Mouse (Mus musculus): ENCODE results near the gene Pou6f2. TPM values are rescaled to one million over a fixed set of nuclear protein-coding genes. Genes with fewer than 3 reads are reported as not detected.

Pou6f2 gene
- polyA plus RNA-seq (2012) = not detected in 2 replicates

GRCm38 (mm10) chr13:18397586-18397985, at the start of gene Pou6f2:
Pou6f2 (minus strand) TSS chr13:18397686.
- no peak for TF ChIP-seq GATA1 (IDR thresholded peaks at IDR 0.05; ENCODE audit: low read length)

- TF ChIP-seq GATA1 (IDR thresholded peaks at IDR 0.05; ENCODE audit: low read length) = no peak
Measured at GRCm38 (mm10) chr13:18439858-18440257, 42.4 kb upstream of the Pou6f2 start.

GRCm38 (mm10) chr13:18387673-18388072, 9.8 kb downstream of the Pou6f2 start:
- TF ChIP-seq GATA1 (IDR thresholded peaks at IDR 0.05; ENCODE audit: low read length) = no peak

GRCm38 (mm10) chr13:18363373-18363772, 34.1 kb downstream of the Pou6f2 start:
- no peak for TF ChIP-seq GATA1 (IDR thresholded peaks at IDR 0.05; ENCODE audit: low read length)

GRCm38 (mm10) chr13:18344580-18345333, 52.7 kb downstream of the Pou6f2 start:
- no peak for TF ChIP-seq GATA1 (IDR thresholded peaks at IDR 0.05; ENCODE audit: low read length)

- no peak for TF ChIP-seq GATA1 (IDR thresholded peaks at IDR 0.05; ENCODE audit: low read length)
Measured at GRCm38 (mm10) chr13:18338910-18339501, 58.5 kb downstream of the Pou6f2 start.

GRCm38 (mm10) chr13:18338022-18338421, 59.5 kb downstream of the Pou6f2 start:
- no peak for TF ChIP-seq GATA1 (IDR thresholded peaks at IDR 0.05; ENCODE audit: low read length)

- no peak for TF ChIP-seq GATA1 (IDR thresholded peaks at IDR 0.05; ENCODE audit: low read length)
Measured at GRCm38 (mm10) chr13:18334035-18334434, 63.5 kb downstream of the Pou6f2 start.

GRCm38 (mm10) chr13:18332596-18332995, 64.9 kb downstream of the Pou6f2 start:
- no peak for TF ChIP-seq GATA1 (IDR thresholded peaks at IDR 0.05; ENCODE audit: low read length)

GRCm38 (mm10) chr13:18323980-18324678, 73.4 kb downstream of the Pou6f2 start:
- no peak for TF ChIP-seq GATA1 (IDR thresholded peaks at IDR 0.05; ENCODE audit: low read length)

GRCm38 (mm10) chr13:18323407-18323806, 74.1 kb downstream of the Pou6f2 start:
- no peak for TF ChIP-seq GATA1 (IDR thresholded peaks at IDR 0.05; ENCODE audit: low read length)

GRCm38 (mm10) chr13:18312613-18313012, 84.9 kb downstream of the Pou6f2 start:
- no peak for TF ChIP-seq GATA1 (IDR thresholded peaks at IDR 0.05; ENCODE audit: low read length)

- no peak for TF ChIP-seq GATA1 (IDR thresholded peaks at IDR 0.05; ENCODE audit: low read length)
Measured at GRCm38 (mm10) chr13:18309024-18309423, 88.5 kb downstream of the Pou6f2 start.

GRCm38 (mm10) chr13:18306506-18307145, 90.9 kb downstream of the Pou6f2 start:
- no peak for TF ChIP-seq GATA1 (IDR thresholded peaks at IDR 0.05; ENCODE audit: low read length)

- no peak for TF ChIP-seq GATA1 (IDR thresholded peaks at IDR 0.05; ENCODE audit: low read length)
Measured at GRCm38 (mm10) chr13:18299966-18300365, 97.5 kb downstream of the Pou6f2 start.

GRCm38 (mm10) chr13:18293438-18293837, 104.0 kb downstream of the Pou6f2 start:
- TF ChIP-seq GATA1 (IDR thresholded peaks at IDR 0.05; ENCODE audit: low read length) = no peak

All from G1E-ER4 (cell line).